Mouse (Mus musculus) cerebellum, postnatal 36 days (tissue): ENCODE measurements around the gene Mrps21.
"Not testable (repeated sequence)": the region's sequence is repeated elsewhere in the genome, so short reads cannot be mapped to it uniquely, and the experiment has no call there.

Experiments
- DNase-seq, 2 experiments: peaks; one replicate each; pipeline ENCODE4 v3.0.0; 2021 to 2022; ENCODE audit warnings: mixed read lengths in 2 of 2

Gene Mrps21

DNA sequence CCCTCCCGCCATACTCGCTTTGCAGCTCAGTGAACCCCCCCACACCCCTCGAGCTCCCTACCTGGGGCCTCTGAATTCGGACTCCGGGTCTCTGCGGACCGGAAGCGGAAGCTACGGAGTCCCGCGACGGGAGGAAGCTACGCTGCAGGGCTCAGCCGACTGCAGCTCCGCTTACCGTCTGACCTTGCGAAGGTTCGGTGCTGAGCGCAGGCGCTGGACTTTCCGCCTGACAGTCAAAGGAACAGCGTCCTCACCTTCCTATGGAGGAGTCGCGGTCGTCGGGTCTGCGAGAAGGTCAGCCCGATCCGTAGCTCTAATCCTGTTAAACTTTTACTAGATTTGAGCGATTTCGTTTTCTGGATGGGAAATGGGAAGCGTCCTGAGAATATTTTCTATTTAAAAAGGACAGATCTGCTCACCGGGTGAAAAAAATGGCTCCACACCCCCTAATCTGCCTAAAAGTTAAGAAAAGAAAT, at the start of gene Mrps21:
Gene Mrps21 (minus strand): TSS at position 128 of the 476 bp plus-strand sequence.
- DNase-seq: peak; percentile 83 to 88

DNA sequence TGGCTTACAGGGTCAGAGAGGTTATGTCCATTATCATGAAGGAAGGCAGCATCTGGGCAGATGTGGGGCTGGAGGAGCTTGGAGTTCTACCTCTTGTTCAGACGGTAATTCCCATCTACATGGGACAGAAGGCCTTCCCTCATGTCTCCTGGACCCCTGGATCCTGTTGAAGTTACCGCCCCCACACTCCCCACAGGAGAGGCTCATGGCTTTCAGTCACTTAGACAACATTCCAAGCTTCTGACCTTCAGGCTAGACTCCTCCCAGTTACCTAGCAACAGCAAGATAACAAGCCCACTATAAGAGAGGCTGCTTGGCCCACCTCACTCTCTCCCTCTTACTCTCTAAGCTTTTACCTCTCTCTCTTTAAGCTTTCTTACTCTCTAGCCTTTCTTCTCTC, 49.2 kb upstream of the Mrps21 start:
- DNase-seq: not testable (repeated sequence)

DNA sequence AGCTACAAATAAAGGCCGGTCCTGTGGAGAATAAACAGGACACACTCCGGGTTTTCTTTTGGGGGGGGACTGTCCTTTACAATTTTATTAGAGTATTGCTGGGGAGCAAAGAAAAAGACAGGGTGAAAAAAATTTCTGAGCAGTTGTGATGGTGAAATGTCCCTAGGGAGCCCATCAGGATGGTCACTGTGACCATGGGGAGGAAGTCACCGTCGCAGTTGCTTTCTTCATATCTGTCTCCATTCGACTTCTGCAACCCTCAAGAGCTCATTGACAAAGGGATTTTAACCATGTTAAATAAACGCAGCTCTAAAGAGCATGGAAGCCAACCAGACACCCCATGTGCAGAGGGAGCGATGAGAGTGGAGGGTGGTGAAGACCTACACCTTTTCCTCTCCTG, 45.4 kb upstream of the Mrps21 start:
- DNase-seq: no peak

GRCm38 (mm10) chr3:95914706-95915105, 43.4 kb upstream of the Mrps21 start:
- DNase-seq: no peak

DNA sequence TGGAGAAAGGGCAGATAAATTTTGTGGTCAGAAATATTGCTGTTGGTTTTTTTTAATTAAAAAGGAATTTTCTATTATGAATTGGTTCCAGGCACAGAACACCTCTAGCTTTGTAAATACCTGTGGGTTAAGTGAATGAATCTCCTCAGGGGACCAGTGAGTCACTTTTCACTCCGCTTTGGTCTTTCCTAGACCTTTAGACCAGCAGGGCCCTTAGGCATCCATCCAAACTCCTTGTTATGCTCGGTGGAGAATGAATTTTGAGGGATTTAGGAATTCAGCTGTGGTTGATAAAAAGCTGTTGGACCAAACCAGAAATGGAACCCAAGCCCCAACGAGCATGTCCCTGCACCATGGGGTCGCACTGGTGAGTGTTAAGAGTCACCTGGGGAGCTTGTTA, 36.3 kb upstream of the Mrps21 start:
- no peak for DNase-seq

GRCm38 (mm10) chr3:95906860-95907259, 35.5 kb upstream of the Mrps21 start:
- peak; percentile 45 to 47 for DNase-seq

GRCm38 (mm10) chr3:95905940-95906492, 34.7 kb upstream of the Mrps21 start:
- peak; percentile 28 to 33 for DNase-seq

GRCm38 (mm10) chr3:95905146-95905939, 34.0 kb upstream of the Mrps21 start:
- peak in 1 of 2 experiments; percentile 33 for DNase-seq

GRCm38 (mm10) chr3:95904568-95904967, 33.2 kb upstream of the Mrps21 start, which contains the start of gene Car14:
Gene Car14 (minus strand): TSS chr3:95904691.
- DNase-seq: no peak

DNA sequence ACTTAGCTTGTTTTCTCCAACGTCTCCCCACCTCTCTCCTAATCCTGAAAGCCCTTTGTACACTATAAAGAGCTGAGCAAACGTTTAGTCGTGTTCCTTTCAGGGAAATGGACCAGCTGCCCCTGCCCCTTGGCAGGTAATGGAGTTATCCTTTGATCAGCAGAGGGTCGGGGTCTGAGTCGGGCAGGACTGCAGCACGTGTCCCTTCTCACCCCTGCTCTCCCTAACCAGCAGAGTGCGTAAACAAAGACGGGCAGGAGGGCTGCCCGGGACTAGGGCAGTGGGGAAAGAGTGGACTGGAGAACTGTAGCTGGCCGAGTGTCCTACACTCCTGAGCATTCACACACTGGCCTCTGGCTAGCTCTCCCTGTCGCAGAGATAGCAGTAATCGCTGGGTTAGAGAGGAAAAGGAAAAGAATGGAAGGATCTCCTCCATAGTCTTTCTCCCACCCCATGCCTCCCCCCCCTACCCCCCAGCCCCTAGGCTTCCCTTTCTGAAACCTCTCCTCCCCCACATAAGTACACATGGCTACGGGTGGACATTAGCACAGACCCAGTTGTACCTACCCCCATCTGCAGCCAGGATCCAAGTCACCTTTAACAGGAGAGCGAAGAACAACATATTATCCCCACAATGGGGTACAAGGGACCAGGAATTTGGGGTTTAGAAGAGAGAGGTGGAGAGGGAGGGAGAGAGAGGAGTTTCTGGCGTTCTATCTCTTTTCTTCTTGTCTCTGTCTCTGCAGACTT, 32.6 kb upstream of the Mrps21 start:
- DNase-seq: no peak

GRCm38 (mm10) chr3:95902643-95903042, 31.3 kb upstream of the Mrps21 start:
- no peak for DNase-seq

GRCm38 (mm10) chr3:95902373-95902625, 31.0 kb upstream of the Mrps21 start:
- DNase-seq: no peak

DNA sequence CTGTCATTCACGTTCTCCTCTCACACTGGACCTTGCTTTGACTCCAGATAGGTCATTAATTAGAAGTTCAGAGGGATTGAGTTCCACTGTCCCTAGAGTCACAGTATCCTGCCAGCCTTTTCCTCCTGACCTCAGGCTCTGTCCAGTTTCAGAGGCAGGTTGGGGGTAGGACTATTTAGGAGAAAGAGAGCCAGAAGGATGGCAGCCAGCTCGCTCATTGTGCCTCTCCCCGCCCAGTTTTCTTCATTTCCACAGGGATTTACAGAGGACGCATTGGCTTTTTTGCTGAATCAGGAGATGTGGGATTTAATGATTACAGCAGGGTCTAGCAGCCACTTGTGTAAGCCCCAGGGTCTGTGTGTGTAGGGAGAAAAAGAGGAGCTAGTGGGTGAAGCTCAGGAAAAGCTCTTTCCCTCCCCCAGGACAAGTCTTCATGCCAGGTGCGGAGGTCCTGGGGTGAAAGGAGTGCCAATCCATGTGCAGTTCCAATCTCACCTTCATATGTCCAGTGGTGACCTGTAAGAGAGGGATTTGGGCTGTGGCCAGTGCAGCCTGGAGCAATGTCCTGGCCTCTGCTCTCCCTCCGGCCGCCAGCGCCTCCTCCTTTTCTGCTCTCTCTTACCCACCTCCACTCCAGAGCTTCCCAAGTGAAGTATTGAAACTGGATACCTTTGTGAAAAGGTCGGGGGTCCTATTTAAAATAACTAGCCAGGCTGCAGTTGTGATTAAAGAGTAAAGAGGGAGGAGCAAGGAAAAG, 30.5 kb upstream of the Mrps21 start:
- no peak for DNase-seq

DNA sequence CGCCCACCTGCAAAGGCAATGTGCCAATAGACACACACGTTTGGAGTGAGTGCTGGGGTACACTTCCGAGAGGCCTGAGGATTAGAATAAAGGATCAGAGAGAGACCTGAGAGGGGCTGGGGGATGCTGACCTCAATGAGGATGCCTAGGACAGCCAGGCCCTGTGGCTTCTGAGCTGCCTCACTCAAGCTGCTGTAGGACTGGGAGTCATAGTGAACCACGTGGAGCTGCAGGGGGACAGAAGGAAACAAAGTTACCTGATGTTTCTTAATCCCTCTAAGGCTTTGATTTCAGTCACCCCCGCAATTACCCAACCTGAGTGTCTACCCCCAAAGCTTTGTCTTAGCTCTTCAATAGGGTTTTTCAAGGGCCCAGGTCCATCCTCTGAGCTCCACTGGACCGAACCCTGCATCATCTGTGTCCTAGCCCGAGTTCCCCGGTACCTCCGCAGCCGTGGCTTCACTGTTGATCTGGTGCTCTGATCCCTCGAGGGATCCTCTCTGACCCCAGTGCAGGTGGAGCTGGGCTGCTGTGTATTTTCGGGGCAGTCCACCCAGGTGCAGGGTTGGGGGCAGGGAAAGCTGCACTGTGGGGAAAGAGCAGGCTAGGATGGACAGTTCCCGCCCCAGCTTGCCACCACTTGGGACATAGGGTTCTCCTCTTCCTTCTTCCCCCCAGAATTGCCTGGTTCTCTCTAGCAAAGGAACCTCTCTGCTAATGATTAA, 28.6 kb upstream of the Mrps21 start:
- DNase-seq: no peak

DNA sequence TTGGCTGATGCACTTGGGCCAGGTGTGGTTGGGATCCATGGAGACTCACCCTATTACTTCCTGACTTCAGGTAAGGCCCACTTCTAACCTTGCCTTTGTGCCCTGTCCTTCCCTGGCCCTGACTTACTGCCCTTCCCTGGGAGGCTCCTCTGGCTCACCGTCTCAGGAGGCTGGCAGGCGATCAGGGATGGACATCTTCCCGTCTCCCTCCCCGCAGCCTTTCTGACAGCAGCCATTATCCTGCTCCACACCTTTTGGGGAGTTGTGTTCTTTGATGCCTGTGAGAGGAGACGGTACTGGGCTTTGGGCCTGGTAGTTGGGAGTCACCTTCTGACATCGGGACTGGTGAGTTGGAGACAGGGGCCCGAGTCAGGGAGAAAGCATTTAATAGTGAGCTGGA, 24.2 kb upstream of the Mrps21 start:
- not testable (repeated sequence) for DNase-seq

GRCm38 (mm10) chr3:95894317-95895160, 23.2 kb upstream of the Mrps21 start:
- peak; percentile 41 to 45 for DNase-seq

GRCm38 (mm10) chr3:95893606-95894316, 22.4 kb upstream of the Mrps21 start, which contains the start of gene Aph1a:
Gene Aph1a (plus strand): TSS chr3:95893969.
- DNase-seq: peak; percentile 92 to 96

DNA sequence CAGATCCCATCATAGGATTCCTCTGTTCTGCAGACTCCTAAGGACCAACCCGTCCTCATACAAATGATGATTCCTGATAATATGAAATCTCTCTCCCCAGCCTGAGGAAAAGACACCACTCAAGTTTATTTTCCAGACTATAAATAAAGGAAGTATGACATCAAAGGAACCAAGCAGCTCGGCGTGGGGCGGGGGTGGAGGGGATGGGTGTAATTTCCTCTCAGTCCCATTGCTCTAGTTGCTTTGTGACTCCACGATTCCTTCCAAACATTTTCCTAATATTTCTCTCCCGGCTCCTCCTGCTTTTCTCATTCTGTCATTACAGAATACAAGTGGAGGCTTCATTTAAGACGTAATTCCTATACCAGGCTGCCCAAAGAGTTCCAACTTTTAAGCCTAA, 21.8 kb upstream of the Mrps21 start:
- no peak for DNase-seq

DNA sequence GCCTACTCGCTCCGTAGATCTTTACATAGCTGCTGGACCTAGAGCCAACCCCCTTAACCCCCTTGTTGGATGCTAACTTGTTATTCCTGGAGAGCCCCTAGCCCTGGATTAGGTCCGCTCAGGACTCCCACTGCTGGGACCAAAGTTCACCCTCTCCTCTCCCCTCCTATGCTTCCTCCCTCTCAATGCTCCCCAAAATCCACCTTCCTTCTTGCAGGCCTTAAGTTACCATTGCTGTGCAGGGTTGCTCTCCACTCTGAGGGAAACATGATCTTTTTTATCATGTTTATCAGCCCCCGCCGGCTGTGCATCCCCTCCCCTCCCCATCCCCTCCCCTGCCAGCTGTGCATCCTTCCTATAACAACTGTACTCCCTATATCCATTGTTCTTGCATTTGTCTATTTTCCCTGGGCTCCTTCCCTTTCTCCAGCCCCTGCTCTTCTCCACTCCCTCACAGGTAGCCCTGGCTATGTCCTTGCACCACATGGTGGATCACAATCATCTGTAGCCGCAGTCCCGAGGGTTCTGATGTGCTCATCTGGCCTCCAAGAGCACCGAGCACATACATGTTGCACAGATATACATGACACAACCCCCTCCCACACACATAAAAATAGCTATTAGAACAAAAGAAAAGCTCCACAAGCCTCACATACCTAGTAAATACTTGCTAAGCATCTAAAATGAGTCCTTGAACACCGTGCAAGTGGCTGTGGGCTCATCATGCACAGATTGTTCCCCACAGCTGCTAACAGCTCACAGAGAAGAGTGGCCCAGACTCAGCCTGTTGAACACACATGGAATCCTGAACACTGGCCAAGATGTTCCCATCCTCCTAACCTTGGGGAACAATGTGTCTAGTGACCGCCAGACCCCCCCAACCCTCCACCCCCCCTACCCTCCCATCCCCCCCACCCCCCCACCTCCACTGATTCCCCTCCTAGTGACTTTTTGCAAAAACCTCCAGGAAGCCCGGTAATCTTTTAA, 21.0 kb upstream of the Mrps21 start:
- no peak for DNase-seq
